Mouse (Mus musculus) erythroblast, embryonic 14.5 days (primary cell): Measurements from ENCODE around the gene Phldb2.

Experiments used
- GATA1 ChIP-seq: IDR thresholded peaks from 2 replicates; pipeline ENCODE4 v1.6.1; 2012; ENCODE audit warnings: low read length, inconsistent platforms, mixed read lengths
- TAL1 ChIP-seq: IDR thresholded peaks from 3 replicates; pipeline ENCODE4 v1.6.1; 2012; ENCODE audit warnings: low read length, inconsistent platforms, mixed read lengths

DNA sequence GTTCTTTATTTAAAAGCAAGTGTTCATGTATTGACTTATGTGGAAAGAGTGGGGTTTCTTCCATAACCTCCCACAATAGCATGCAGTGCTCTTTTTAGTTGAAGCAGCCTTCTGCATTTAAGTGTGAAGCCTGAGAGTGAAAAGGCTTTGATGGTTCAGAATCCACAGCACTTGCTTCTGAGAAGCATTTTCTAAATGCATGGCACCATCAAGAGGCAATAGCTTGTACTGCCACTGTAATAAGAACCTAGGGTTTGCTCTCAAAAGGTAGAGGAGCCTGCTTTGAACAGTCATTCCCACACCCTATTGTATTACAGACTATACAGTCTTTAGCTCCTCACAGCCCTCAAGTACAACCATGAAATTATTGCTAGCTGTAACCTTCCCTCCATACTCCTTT lies 136.7 kb downstream of the Phldb2 start:
- no peak for TF ChIP-seq GATA1
- TF ChIP-seq TAL1, result no peak
